Mouse (Mus musculus) liver, embryonic 15.5 days (tissue): ENCODE data around the gene Dscam. TPM values are rescaled to one million over a fixed set of nuclear protein-coding genes. Genes with fewer than 3 reads are reported as not detected.

Experiments used
- ATAC-seq: fragments of 200-750 bp; cut with Nextera tagmentation; 2 replicates; pipeline ENCODE4 v1.8.0; 2017; ENCODE audit warnings: moderate number of reproducible peaks, mild to moderate bottlenecking, moderate library complexity; ENCODE audit not compliant: insufficient read depth
- H3K27ac ChIP-seq: fragments of 300-500 bp; sonication (generic); replicated peaks from 2 replicates; pipeline ENCODE4 v1.5.1; 2015; ENCODE audit warnings: mild to moderate bottlenecking, inconsistent platforms
- H3K27me3 ChIP-seq: fragments of 300-500 bp; sonication (generic); 2 replicates; pipeline ENCODE4 v1.6.1; 2015; ENCODE audit warnings: mild to moderate bottlenecking, inconsistent platforms
- H3K36me3 ChIP-seq: fragments of 300-500 bp; sonication (generic); replicated peaks from 2 replicates; pipeline ENCODE4 v1.6.1; 2015; ENCODE audit warnings: moderate library complexity, mild to moderate bottlenecking, inconsistent platforms
- H3K4me1 ChIP-seq: fragments of 300-500 bp; sonication (generic); replicated peaks from 2 replicates; pipeline ENCODE4 v1.6.1; 2015; ENCODE audit warnings: inconsistent platforms
- H3K4me2 ChIP-seq: fragments of 300-500 bp; sonication (generic); 2 replicates; pipeline ENCODE4 v1.6.1; 2015; ENCODE audit warnings: moderate library complexity, mild to moderate bottlenecking, inconsistent platforms
- H3K4me3 ChIP-seq: fragments of 300-500 bp; sonication (generic); replicated peaks from 2 replicates; pipeline ENCODE4 v1.5.1; 2015; ENCODE audit warnings: mild to moderate bottlenecking, inconsistent platforms
- H3K9ac ChIP-seq: fragments of 300-500 bp; sonication (generic); 2 replicates; pipeline ENCODE4 v1.6.1; 2015; ENCODE audit warnings: moderate library complexity, mild to moderate bottlenecking, inconsistent platforms
- H3K9me3 ChIP-seq: fragments of 300-500 bp; sonication (generic); replicated peaks from 2 replicates; pipeline ENCODE4 v1.6.1; 2016; ENCODE audit warnings: inconsistent platforms
- WGBS: fragments of 180-500 bp; shearing (Covaris S2); methylation state at CpG from one replicate; pipeline ENCODE4 v1.1.7; 2015; ENCODE audit warnings: mixed read lengths; ENCODE audit not compliant: insufficient replicate concordance; 5-methylcytosine and 5-hydroxymethylcytosine counted together
- polyA plus RNA-seq: library from polyadenylated mRNA; unstranded; fragments of >200 nt; fragmentation: Nextera tagmentation; extraction: Ambion mirVana; gene quantifications from 2 replicates; pipeline ENCODE4 v1.2.1, GENCODE M21; 2015

Dscam gene
- polyA plus RNA-seq, 1 experiment from 2014 or later = not detected

- WGBS = 37% methylated on average over 7 of the region's 7 CpGs
- no peak overlapping the region for H3K4me3 ChIP-seq
- no peak for ATAC-seq
These were observed 430.2 kb downstream of the Dscam start for GRCm38 (mm10) chr16:96740073-96741055.

GRCm38 (mm10) chr16:96736501-96736900, 434.1 kb downstream of the Dscam start:
- WGBS = 59% methylated on average over 1 of the region's 1 CpGs
- no peaks in the 10 kb centered on the region for H3K36me3 ChIP-seq
- no peak overlapping the region for H3K4me3 ChIP-seq
- no peak overlapping the region for H3K4me2 ChIP-seq
- no peaks in the 10 kb centered on the region for H3K9me3 ChIP-seq
- no peak overlapping the region for H3K27ac ChIP-seq
- 0 out of 2 replicates have a peak, but pooled peaks cover 6% of the 10 kb centered on the region for H3K4me1 ChIP-seq
- no peak overlapping the region for H3K9ac ChIP-seq
- no peaks in the 10 kb centered on the region for H3K27me3 ChIP-seq
- ATAC-seq = no peak

More at GRCm38 (mm10) chr16:96740073-96741055, 430.2 kb downstream of the Dscam start:
- H3K4me1 ChIP-seq = 0 out of 2 replicates have a peak, but pooled peaks cover 6% of the 10 kb centered on the region
- no peaks in the 10 kb centered on the region for H3K27me3 ChIP-seq
- H3K9ac ChIP-seq = no peak overlapping the region
- no peaks in the 10 kb centered on the region for H3K9me3 ChIP-seq
- no peaks in the 10 kb centered on the region for H3K36me3 ChIP-seq
- no peak overlapping the region for H3K27ac ChIP-seq
- no peak overlapping the region for H3K4me2 ChIP-seq

GRCm38 (mm10) chr16:96730881-96731280, 439.7 kb downstream of the Dscam start:
- no peak for ATAC-seq
- H3K27ac ChIP-seq = no peak overlapping the region
- no peaks in the 10 kb centered on the region for H3K27me3 ChIP-seq
- no peak overlapping the region for H3K9ac ChIP-seq
- H3K4me3 ChIP-seq = no peak overlapping the region
- no peaks in the 10 kb centered on the region for H3K4me1 ChIP-seq
- H3K9me3 ChIP-seq = no peaks in the 10 kb centered on the region
- H3K36me3 ChIP-seq = no peaks in the 10 kb centered on the region
- no peak overlapping the region for H3K4me2 ChIP-seq
- 39% methylated on average over 3 of the region's 3 CpGs for WGBS

- 22% methylated on average over 13 of the region's 13 CpGs for WGBS
- ATAC-seq = no peak
- H3K9ac ChIP-seq = no peak overlapping the region
- no peak overlapping the region for H3K4me3 ChIP-seq
- no peak overlapping the region for H3K27ac ChIP-seq
- no peaks in the 10 kb centered on the region for H3K9me3 ChIP-seq
- H3K4me2 ChIP-seq = no peak overlapping the region
- H3K4me1 ChIP-seq = no peaks in the 10 kb centered on the region
- no peaks in the 10 kb centered on the region for H3K36me3 ChIP-seq
- no peaks in the 10 kb centered on the region for H3K27me3 ChIP-seq
These were observed 442.4 kb downstream of the Dscam start for GRCm38 (mm10) chr16:96727836-96728774.

GRCm38 (mm10) chr16:96725071-96725724, 445.4 kb downstream of the Dscam start:
- Histone ChIP-seq H3K4me2 (no peak overlapping the region), H3K27ac (no peak overlapping the region), H3K9ac (no peak overlapping the region), H3K4me1 (no peaks in the 10 kb centered on the region), H3K4me3 (no peak overlapping the region), H3K9me3 (no peaks in the 10 kb centered on the region), H3K27me3 (no peaks in the 10 kb centered on the region), H3K36me3 (no peaks in the 10 kb centered on the region)
- 67% methylated on average over 8 of the region's 8 CpGs for WGBS
- no peak for ATAC-seq

GRCm38 (mm10) chr16:96724591-96724990, 446.0 kb downstream of the Dscam start:
- no peak overlapping the region for H3K9ac ChIP-seq
- H3K36me3 ChIP-seq = no peaks in the 10 kb centered on the region
- WGBS = 45% methylated on average over 5 of the region's 5 CpGs
- no peaks in the 10 kb centered on the region for H3K27me3 ChIP-seq
- H3K4me3 ChIP-seq = no peak overlapping the region
- no peaks in the 10 kb centered on the region for H3K4me1 ChIP-seq
- no peak for ATAC-seq
- H3K9me3 ChIP-seq = no peaks in the 10 kb centered on the region
- H3K4me2 ChIP-seq = no peak overlapping the region
- no peak overlapping the region for H3K27ac ChIP-seq

- no peak overlapping the region for H3K4me3 ChIP-seq
- no peaks in the 10 kb centered on the region for H3K27me3 ChIP-seq
- no peak overlapping the region for H3K9ac ChIP-seq
- 57% methylated on average over 3 of the region's 3 CpGs for WGBS
- H3K36me3 ChIP-seq = no peaks in the 10 kb centered on the region
- H3K9me3 ChIP-seq = no peaks in the 10 kb centered on the region
- H3K4me2 ChIP-seq = no peak overlapping the region
- no peaks in the 10 kb centered on the region for H3K4me1 ChIP-seq
- ATAC-seq = no peak
- no peak overlapping the region for H3K27ac ChIP-seq
These were observed 446.4 kb downstream of the Dscam start for GRCm38 (mm10) chr16:96724123-96724522.

- no peak for ATAC-seq
- H3K4me3 ChIP-seq = no peak overlapping the region
- H3K4me1 ChIP-seq = no peaks in the 10 kb centered on the region
- 62% methylated on average over 2 of the region's 2 CpGs for WGBS
- no peaks in the 10 kb centered on the region for H3K9me3 ChIP-seq
- H3K27me3 ChIP-seq = no peaks in the 10 kb centered on the region
- no peak overlapping the region for H3K9ac ChIP-seq
- no peak overlapping the region for H3K27ac ChIP-seq
- no peaks in the 10 kb centered on the region for H3K36me3 ChIP-seq
- no peak overlapping the region for H3K4me2 ChIP-seq
These were observed 447.4 kb downstream of the Dscam start for GRCm38 (mm10) chr16:96723066-96723669.

GRCm38 (mm10) chr16:96722135-96722534, 448.4 kb downstream of the Dscam start:
- Histone ChIP-seq H3K4me1 (no peaks in the 10 kb centered on the region), H3K4me2 (no peak overlapping the region), H3K9ac (no peak overlapping the region), H3K9me3 (no peaks in the 10 kb centered on the region), H3K27ac (no peak overlapping the region), H3K36me3 (no peaks in the 10 kb centered on the region), H3K27me3 (no peaks in the 10 kb centered on the region), H3K4me3 (no peak overlapping the region)
- WGBS = 39% methylated on average over 3 of the region's 3 CpGs
- ATAC-seq = no peak

GRCm38 (mm10) chr16:96721241-96721640, 449.3 kb downstream of the Dscam start:
- Histone ChIP-seq H3K4me3 (no peak overlapping the region), H3K4me1 (no peaks in the 10 kb centered on the region), H3K27me3 (no peaks in the 10 kb centered on the region), H3K27ac (no peak overlapping the region), H3K9me3 (no peaks in the 10 kb centered on the region), H3K4me2 (no peak overlapping the region), H3K9ac (no peak overlapping the region), H3K36me3 (no peaks in the 10 kb centered on the region)
- 59% methylated on average over 9 of the region's 9 CpGs for WGBS
- ATAC-seq = no peak
